Mouse (Mus musculus) MEL (cell line): ENCODE measurements around the gene Atp6v1a. TPM values are rescaled to one million over a fixed set of nuclear protein-coding genes. Genes with fewer than 3 reads are reported as not detected.

Experiments
- DNase-seq: peaks from one replicate; pipeline ENCODE4 v3.0.0; 2011; ENCODE audit warnings: low read depth, low spot score
- H3K27ac ChIP-seq: 2 replicates; pipeline ENCODE4 v1.5.1; 2012; ENCODE audit warnings: low read depth, mild to moderate bottlenecking, control low read depth, low read length, moderate library complexity; ENCODE audit not compliant: control insufficient read depth
- H3K27me3 ChIP-seq, 2 experiments: fragments of 150-350 bp in 1 of 2; sonication (generic) in 1 of 2; 2 replicates each; pipeline ENCODE4 v1.6.1; 2012; ENCODE audit warnings: low read length in 2 of 2, mild to moderate bottlenecking in 2 of 2, improper control_type of control experiment in 1 of 2, moderate library complexity in 1 of 2; ENCODE audit not compliant: insufficient read depth in 2 of 2, control insufficient read depth in 1 of 2
- H3K36me3 ChIP-seq, 2 experiments: 2 replicates each; pipeline ENCODE4 v1.6.1; 2012 to 2014; ENCODE audit warnings: low read length in 2 of 2, improper control_type of control experiment in 1 of 2, inconsistent platforms in 1 of 2, mild to moderate bottlenecking in 1 of 2; ENCODE audit not compliant: insufficient read depth in 2 of 2, control insufficient read depth in 1 of 2
- H3K4me1 ChIP-seq, 2 experiments: fragments of 150-350 bp in 1 of 2; sonication (generic) in 1 of 2; 2 replicates each; pipeline ENCODE4 v1.6.1; 2012; ENCODE audit warnings: low read length in 2 of 2, improper control_type of control experiment in 1 of 2, mild to moderate bottlenecking in 1 of 2; ENCODE audit not compliant: insufficient read depth in 2 of 2, control insufficient read depth in 1 of 2
- H3K4me3 ChIP-seq, 2 experiments: fragments of 150-350 bp in 1 of 2; sonication (generic) in 1 of 2; 2 replicates each; pipeline ENCODE4 v1.5.1; 2012; ENCODE audit warnings: low read depth in 2 of 2, low read length in 2 of 2, mild to moderate bottlenecking in 2 of 2, moderate library complexity in 2 of 2, control low read depth in 1 of 2, improper control_type of control experiment in 1 of 2; ENCODE audit not compliant: control insufficient read depth in 1 of 2, insufficient read depth in 1 of 2
- H3K79me2 ChIP-seq: 2 replicates; pipeline ENCODE4 v1.6.1; 2012; ENCODE audit warnings: mild to moderate bottlenecking, low read length, moderate library complexity; ENCODE audit not compliant: control insufficient read depth, poor library complexity, insufficient read depth
- H3K9ac ChIP-seq: 2 replicates; pipeline ENCODE4 v1.6.1; 2012; ENCODE audit warnings: low read depth, mild to moderate bottlenecking, control low read depth, low read length, moderate library complexity; ENCODE audit not compliant: control insufficient read depth, poor library complexity, severe bottlenecking
- H3K9me3 ChIP-seq: fragments of 150-350 bp; sonication (generic); replicated peaks from 2 replicates; pipeline ENCODE4 v1.6.1; 2012; ENCODE audit warnings: mild to moderate bottlenecking, low read length, improper control_type of control experiment, moderate library complexity; ENCODE audit not compliant: insufficient read depth
- CHD1 ChIP-seq: IDR thresholded peaks from 2 replicates; pipeline ENCODE4 v1.6.1; 2012; ENCODE audit warnings: low read depth, mild to moderate bottlenecking, inconsistent platforms, low read length, improper control_type of control experiment
- CHD2 ChIP-seq: IDR thresholded peaks from 2 replicates; pipeline ENCODE4 v1.6.1; 2011; ENCODE audit warnings: low read length, improper control_type of control experiment
- CTCF ChIP-seq, 3 experiments: IDR thresholded peaks in 2 of 3; conservative IDR thresholded peaks in 1 of 3; 2 replicates each; pipeline ENCODE4 v1.5.1; 2011 to 2012; ENCODE audit warnings: low read length in 3 of 3, low read depth in 2 of 3, mild to moderate bottlenecking in 2 of 3, improper control_type of control experiment in 1 of 3, inconsistent platforms in 1 of 3, mixed read lengths in 1 of 3, moderate library complexity in 1 of 3; ENCODE audit not compliant: control insufficient read depth in 1 of 3, insufficient read depth in 1 of 3, poor library complexity in 1 of 3, severe bottlenecking in 1 of 3
- EP300 ChIP-seq, 2 experiments: IDR thresholded peaks; 2 replicates each; pipeline ENCODE4 v1.6.1; 2011; ENCODE audit warnings: improper control_type of control experiment in 2 of 2, low read length in 2 of 2, low read depth in 1 of 2, mild to moderate bottlenecking in 1 of 2
- GABPA ChIP-seq: IDR thresholded peaks from 2 replicates; pipeline ENCODE4 v1.6.1; 2012; ENCODE audit warnings: low read depth, mild to moderate bottlenecking, inconsistent platforms, low read length, improper control_type of control experiment, moderate library complexity
- GATA1 ChIP-seq: IDR thresholded peaks from 2 replicates; pipeline ENCODE4 v1.6.1; 2011; ENCODE audit warnings: low read depth, low read length, improper control_type of control experiment
- JUND ChIP-seq: IDR thresholded peaks from 2 replicates; pipeline ENCODE4 v1.6.1; 2011; ENCODE audit warnings: low read depth, mild to moderate bottlenecking, improper control_type of control experiment, low read length
- MAX ChIP-seq: IDR thresholded peaks from 2 replicates; pipeline ENCODE4 v1.6.1; 2011; ENCODE audit warnings: low read length, improper control_type of control experiment
- MEF2A ChIP-seq: IDR thresholded peaks from 2 replicates; pipeline ENCODE4 v1.6.1; 2014; ENCODE audit warnings: low read depth, mild to moderate bottlenecking, inconsistent platforms, low read length, improper control_type of control experiment; ENCODE audit not compliant: poor library complexity, insufficient replicate concordance, severe bottlenecking; ENCODE audit errors: extremely low read depth
- MXI1 ChIP-seq: IDR thresholded peaks from 2 replicates; pipeline ENCODE4 v1.6.1; 2011; ENCODE audit warnings: mild to moderate bottlenecking, low read depth, low read length, improper control_type of control experiment
- MYB ChIP-seq: IDR thresholded peaks from 2 replicates; pipeline ENCODE4 v1.6.1; 2011; ENCODE audit warnings: mild to moderate bottlenecking, low read depth, low read length, improper control_type of control experiment
- MYC ChIP-seq: IDR thresholded peaks from 2 replicates; pipeline ENCODE4 v1.6.1; 2011; ENCODE audit warnings: low read depth, mild to moderate bottlenecking, low read length, improper control_type of control experiment, moderate library complexity
- NRF1 ChIP-seq: IDR thresholded peaks from 2 replicates; pipeline ENCODE4 v1.6.1; 2014; ENCODE audit warnings: low read depth, mild to moderate bottlenecking, inconsistent platforms, low read length, improper control_type of control experiment, moderate library complexity; ENCODE audit not compliant: poor library complexity, insufficient read depth, severe bottlenecking
- POLR2AphosphoS2 ChIP-seq: IDR thresholded peaks from 2 replicates; pipeline ENCODE4 v1.6.1; 2011; ENCODE audit warnings: low read length, improper control_type of control experiment
- POLR2AphosphoS5 ChIP-seq: IDR thresholded peaks from 2 replicates; pipeline ENCODE4 v1.6.1; 2012; ENCODE audit warnings: low read depth, borderline replicate concordance, mild to moderate bottlenecking, inconsistent platforms, low read length, moderate library complexity, mixed read lengths
- SMC3 ChIP-seq: IDR thresholded peaks from 2 replicates; pipeline ENCODE4 v1.6.1; 2011; ENCODE audit warnings: low read depth, low read length, improper control_type of control experiment
- TAL1 ChIP-seq: IDR thresholded peaks from 2 replicates; pipeline ENCODE4 v1.6.1; 2012; ENCODE audit warnings: mild to moderate bottlenecking, inconsistent platforms, low read length, moderate library complexity, mixed read lengths
- UBTF ChIP-seq: IDR thresholded peaks from 2 replicates; pipeline ENCODE4 v1.6.1; 2012; ENCODE audit warnings: low read depth, mild to moderate bottlenecking, inconsistent platforms, low read length, improper control_type of control experiment, moderate library complexity, borderline replicate concordance; ENCODE audit not compliant: insufficient read depth
- USF1 ChIP-seq: IDR thresholded peaks from 2 replicates; pipeline ENCODE4 v1.6.1; 2014; ENCODE audit warnings: low read depth, mild to moderate bottlenecking, inconsistent platforms, low read length, improper control_type of control experiment, moderate library complexity
- ZC3H11A ChIP-seq: IDR thresholded peaks from 2 replicates; pipeline ENCODE4 v1.6.1; 2012; ENCODE audit warnings: low read depth, mild to moderate bottlenecking, inconsistent platforms, low read length, improper control_type of control experiment
- ZKSCAN1 ChIP-seq: IDR thresholded peaks from 2 replicates; pipeline ENCODE4 v1.6.1; 2012; ENCODE audit warnings: low read depth, mild to moderate bottlenecking, inconsistent platforms, low read length, improper control_type of control experiment, moderate library complexity
- ZNF384 ChIP-seq: IDR thresholded peaks from 2 replicates; pipeline ENCODE4 v1.6.1; 2012; ENCODE audit warnings: low read depth, mild to moderate bottlenecking, inconsistent platforms, low read length, improper control_type of control experiment
- polyA plus RNA-seq, 2 experiments: library from polyadenylated mRNA; stranded (reverse) in 1 of 2; unstranded in 1 of 2; fragments of >175 nt in 1 of 2; fragments of >200 nt in 1 of 2; gene quantifications; 2 replicates each; pipeline versions ENCODE4 v1.2.1 to v1.2.4; 2012; ENCODE audit warnings: low replicate concordance in 2 of 2, low read depth in 1 of 2; ENCODE audit not compliant: insufficient read length in 2 of 2, insufficient read depth in 1 of 2, missing spikeins in 1 of 2
- total RNA-seq: library from RNA; depleted of rRNA; stranded (reverse); fragments of 300-350 nt; gene quantifications from 2 replicates; pipeline ENCODE4 v1.2.3, GENCODE M21; 2012

The Atp6v1a gene
- total and polyA plus RNA-seq, 3 experiments: 34.9 to 38.5 TPM; not detected in 1

GRCm38 (mm10) chr16:44188766-44189165, 49.3 kb upstream of the Atp6v1a start:
- Histone ChIP-seq H3K27ac (no peak overlapping the region), H3K27me3 (no peaks in the 10 kb centered on the region), H3K9ac (no peak overlapping the region), H3K36me3 (peaks cover 0 to 2% of the 10 kb centered on the region in 2 experiments; a peak in 1 of 4 replicates), H3K79me2 (peaks cover 1% of the 10 kb centered on the region; the same call in 1 of the 2 replicates), H3K9me3 (no peaks in the 10 kb centered on the region; the same call in 1 of the 2 replicates), H3K4me1 (no peaks in the 10 kb centered on the region), H3K4me3 (no peak overlapping the region)
- peak in 2 of 3 experiments; percentile 16; a peak in 2 of 6 replicates for TF ChIP-seq CTCF (IDR thresholded peaks at IDR 0.05 in 2 of 3, conservative IDR thresholded peaks at IDR 0.05 in 1 of 3; ENCODE audit: control insufficient read depth in 1 of 3, insufficient read depth in 1 of 3, low read depth in 2 of 3, low read length in 3 of 3, poor library complexity in 1 of 3, severe bottlenecking in 1 of 3)
- no peak for TF ChIP-seq MYC
- no peak for TF ChIP-seq MXI1
- no peak for TF ChIP-seq TAL1
- DNase-seq: no peak

GRCm38 (mm10) chr16:44187172-44187571, 47.7 kb upstream of the Atp6v1a start:
- Histone ChIP-seq H3K9ac (no peak overlapping the region), H3K79me2 (peaks cover 1% of the 10 kb centered on the region; the same call in 1 of the 2 replicates), H3K27me3 (no peaks in the 10 kb centered on the region), H3K36me3 (peaks cover 0 to 2% of the 10 kb centered on the region in 2 experiments; a peak in 1 of 4 replicates), H3K27ac (no peak overlapping the region), H3K9me3 (no peaks in the 10 kb centered on the region; the same call in 1 of the 2 replicates), H3K4me1 (no peaks in the 10 kb centered on the region), H3K4me3 (no peak overlapping the region)
- no peak for DNase-seq
- no peak for TF ChIP-seq ZNF384
- TF ChIP-seq NRF1: no peak
- no peak for TF ChIP-seq POLR2AphosphoS2
- TF ChIP-seq JUND: no peak
- no peak for TF ChIP-seq CHD1
- no peak for TF ChIP-seq MYC
- no peak for TF ChIP-seq POLR2AphosphoS5
- no peak for TF ChIP-seq ZKSCAN1
- no peak for TF ChIP-seq CHD2
- no peak for TF ChIP-seq MYB
- TF ChIP-seq MAX: no peak
- no peak for TF ChIP-seq EP300 (IDR thresholded peaks at IDR 0.05; ENCODE audit: low read depth in 1 of 2, low read length in 2 of 2)
- no peak for TF ChIP-seq USF1
- no peak for TF ChIP-seq GATA1
- no peak for TF ChIP-seq SMC3
- TF ChIP-seq UBTF: no peak
- no peak for TF ChIP-seq GABPA
- TF ChIP-seq TAL1: no peak
- no peak for TF ChIP-seq ZC3H11A
- TF ChIP-seq MEF2A: no peak
